Mouse (Mus musculus) thymus, postnatal 4 days (tissue): ENCODE results near the gene Hist1h1d.
"Not testable (repeated sequence)": the region's sequence is repeated elsewhere in the genome, so short reads cannot be mapped to it uniquely, and the experiment has no call there.

Experiments used
- DNase-seq: peaks from one replicate; pipeline ENCODE4 v3.0.0; 2021

Gene Hist1h1d

DNA sequence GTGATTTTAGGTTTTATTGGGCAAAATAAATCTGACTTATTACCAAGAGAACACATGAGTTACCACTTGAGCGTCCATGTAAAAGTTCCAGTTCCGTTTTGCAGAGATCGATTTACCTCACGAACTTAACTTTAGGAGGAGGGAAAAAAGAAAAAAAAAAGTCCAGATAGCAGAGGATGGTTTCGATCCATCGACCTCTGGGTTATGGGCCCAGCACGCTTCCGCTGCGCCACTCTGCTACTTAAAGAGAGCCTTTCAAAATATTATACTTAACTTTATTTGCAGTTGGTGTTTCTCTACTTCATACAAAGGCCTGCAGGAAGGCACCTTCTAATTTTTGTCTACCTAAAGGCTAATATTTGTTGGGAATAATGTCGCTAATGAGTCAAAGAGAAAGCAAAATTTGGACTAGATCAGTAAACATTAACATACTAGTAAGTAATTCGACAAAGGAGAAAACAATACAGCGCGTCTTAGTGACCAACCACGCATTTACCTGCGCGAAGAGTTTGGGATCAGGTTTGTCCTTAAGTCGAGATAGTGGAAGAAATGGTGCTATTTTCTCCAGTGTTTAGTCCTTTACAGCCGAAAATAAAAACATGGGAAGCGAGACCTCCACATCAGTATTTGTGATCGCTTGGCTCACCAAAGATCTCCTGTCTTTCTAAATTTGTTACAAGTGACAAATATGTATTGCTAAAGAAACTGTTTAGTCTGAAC lies 22.7 kb upstream of the Hist1h1d start:
- DNase-seq, result peak; percentile 73

DNA sequence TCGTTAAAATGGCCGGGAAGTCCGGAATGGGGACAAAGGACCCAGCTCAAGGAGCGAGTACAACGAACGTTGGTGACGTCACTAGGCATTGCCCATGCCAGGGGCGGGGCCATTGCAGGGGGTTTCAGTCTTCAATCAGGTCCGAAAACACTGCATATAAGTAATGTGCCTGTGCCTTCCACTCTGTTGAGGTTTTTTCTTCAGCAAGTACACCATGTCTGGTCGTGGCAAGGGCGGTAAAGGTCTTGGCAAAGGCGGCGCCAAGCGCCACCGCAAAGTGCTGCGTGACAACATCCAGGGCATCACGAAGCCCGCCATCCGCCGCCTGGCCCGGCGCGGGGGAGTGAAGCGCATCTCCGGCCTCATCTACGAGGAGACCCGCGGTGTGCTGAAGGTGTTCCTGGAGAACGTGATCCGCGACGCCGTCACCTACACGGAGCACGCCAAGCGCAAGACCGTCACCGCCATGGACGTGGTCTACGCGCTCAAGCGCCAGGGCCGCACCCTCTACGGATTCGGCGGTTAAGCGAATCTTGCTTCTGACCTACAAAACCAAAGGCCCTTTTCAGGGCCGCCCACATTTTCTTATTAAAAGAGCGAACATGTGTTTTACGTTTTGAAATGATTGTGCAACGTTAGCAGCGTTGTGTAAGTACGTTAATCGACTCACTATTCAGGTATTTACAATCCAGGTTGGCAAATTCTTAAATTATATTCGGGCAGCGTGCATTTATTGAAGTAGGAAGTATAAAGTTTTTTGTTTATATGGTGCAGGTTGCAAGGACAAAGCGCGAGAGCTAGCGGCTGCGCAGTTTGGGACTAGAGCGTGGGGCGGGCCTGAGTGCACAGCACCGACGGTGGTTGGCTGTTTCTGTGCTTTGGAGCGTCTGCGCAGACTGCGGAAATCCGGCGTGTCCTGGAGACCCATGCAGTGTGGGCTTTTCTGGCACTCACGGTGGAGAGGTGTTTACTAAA lies 21.9 kb upstream of the Hist1h1d start, which contains the start of gene Hist1h4h:
TSS of gene Hist1h4h (plus strand) at position 150 of the 975 bp plus-strand sequence.
- DNase-seq, result peak; percentile 95

DNA sequence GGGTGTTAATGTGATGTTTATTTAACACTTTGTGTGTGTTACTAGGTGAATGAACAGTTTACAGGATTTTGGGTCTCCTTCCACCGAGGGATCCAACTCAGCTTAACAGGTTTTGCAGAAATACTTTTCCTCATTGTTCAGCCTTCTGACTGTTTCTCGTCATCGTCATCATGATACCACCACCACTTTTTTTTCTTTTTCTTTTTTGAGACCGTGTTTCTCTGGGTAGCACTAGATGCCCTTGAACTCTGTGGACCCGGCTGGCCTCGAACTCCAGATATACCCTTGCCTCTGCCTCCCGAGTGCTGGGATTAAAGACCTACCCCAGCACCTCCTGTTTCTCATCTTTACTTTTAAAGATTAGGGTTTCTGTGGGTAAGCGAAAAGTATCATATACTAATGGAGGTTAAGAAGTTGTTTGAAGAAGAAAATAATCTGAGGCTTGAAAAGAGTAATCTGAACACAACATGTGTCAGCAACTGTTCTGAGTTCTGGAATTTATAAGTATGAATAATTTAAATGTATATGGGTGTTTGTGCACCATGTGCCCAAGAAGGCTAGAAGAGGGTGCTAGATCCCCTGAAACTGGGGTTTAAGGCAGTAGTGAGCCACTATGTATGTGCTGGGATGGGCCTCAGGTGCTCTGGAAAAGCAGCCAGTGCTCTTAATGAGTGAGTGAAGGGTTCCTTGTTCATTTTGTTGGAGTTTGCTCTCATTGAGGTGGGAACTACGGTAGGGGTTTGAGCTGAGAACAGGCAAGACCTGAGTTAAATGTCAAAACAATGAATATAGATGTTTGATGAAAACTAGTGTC lies 20.6 kb upstream of the Hist1h1d start:
- peak; percentile 45 for DNase-seq

- peak; percentile 72 for DNase-seq
Observed at GRCm38 (mm10) chr13:23533560-23534367, 19.3 kb upstream of the Hist1h1d start, which contains the start of gene Hist1h2af. TSS of gene Hist1h2af (plus strand) at chr13:23533906.

GRCm38 (mm10) chr13:23534368-23535131 lies 18.5 kb upstream of the Hist1h1d start:
- DNase-seq, result no peak

DNA sequence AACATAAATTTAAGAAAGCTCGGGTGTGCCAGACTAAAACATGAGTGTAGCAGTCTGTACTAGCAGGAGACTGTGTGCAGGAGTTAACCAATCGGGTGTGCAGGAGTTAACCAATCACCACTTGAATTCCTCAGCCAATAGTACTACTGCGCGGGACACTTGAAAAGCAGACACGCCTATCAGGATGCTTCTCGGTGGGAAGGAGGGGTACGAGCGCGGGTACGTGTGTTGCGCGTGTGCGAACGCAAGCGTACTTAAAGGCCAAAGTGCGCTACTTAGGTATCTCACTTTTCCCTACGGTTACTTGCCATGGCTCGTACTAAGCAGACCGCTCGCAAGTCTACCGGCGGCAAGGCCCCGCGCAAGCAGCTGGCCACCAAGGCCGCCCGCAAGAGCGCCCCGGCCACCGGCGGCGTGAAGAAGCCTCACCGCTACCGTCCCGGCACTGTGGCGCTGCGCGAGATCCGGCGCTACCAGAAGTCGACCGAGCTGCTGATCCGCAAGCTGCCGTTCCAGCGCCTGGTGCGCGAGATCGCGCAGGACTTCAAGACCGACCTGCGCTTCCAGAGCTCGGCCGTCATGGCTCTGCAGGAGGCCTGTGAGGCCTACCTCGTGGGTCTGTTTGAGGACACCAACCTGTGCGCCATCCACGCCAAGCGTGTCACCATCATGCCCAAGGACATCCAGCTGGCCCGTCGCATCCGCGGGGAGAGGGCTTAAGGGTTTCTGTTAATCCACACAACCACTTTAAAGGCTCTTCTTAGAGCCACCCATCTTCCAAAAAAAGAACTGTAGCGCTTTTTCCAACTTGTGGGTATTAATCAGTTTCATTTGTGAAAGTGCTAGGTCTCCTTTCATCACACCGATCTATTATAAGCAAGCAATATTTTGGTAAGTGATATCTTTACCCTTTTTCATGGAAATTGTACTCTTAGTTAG lies 17.7 kb upstream of the Hist1h1d start, which contains the start of gene Hist1h3g:
TSS of gene Hist1h3g (plus strand) at position 286 of the 939 bp plus-strand sequence.
- DNase-seq, result peak; percentile 90

GRCm38 (mm10) chr13:23536076-23536822 lies 16.8 kb upstream of the Hist1h1d start:
- DNase-seq, result no peak

DNA sequence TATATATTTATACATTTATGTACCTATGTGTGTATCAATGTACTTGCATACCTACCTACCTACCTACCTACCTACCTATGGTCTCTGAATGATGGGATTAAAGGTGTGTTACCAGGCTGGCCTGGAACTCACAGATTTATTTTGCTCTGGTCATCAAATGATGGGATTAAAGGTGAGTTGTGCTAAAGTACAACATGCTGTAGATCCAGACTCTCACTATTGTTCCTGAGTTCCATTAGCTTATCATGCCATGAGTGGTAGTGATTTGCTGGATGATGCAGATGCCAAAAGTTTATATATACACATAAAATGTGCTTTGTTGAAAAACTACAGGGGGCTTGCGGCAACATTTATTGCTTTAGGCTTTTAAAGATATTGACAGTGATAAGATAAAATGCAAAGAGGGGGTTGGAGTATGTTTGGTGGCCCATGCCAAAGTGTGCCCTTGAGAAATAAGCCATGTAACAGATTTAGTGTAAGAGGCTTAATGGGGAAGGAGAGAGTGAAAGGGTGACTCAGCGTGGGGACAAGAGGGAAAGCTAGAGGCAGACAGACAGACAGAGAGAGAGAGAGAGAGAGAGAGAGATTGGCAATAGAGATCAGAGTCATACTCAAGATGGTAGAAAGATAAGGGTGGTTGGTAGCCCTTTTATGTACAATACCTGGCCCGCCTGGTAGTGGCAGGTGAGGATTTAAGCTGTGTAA lies 15.9 kb upstream of the Hist1h1d start:
- no peak for DNase-seq

- DNase-seq, result no peak
Observed at GRCm38 (mm10) chr13:23538249-23538648, 14.8 kb upstream of the Hist1h1d start.

- not testable (repeated sequence) for DNase-seq
Observed at GRCm38 (mm10) chr13:23539821-23540220, 13.2 kb upstream of the Hist1h1d start.

DNA sequence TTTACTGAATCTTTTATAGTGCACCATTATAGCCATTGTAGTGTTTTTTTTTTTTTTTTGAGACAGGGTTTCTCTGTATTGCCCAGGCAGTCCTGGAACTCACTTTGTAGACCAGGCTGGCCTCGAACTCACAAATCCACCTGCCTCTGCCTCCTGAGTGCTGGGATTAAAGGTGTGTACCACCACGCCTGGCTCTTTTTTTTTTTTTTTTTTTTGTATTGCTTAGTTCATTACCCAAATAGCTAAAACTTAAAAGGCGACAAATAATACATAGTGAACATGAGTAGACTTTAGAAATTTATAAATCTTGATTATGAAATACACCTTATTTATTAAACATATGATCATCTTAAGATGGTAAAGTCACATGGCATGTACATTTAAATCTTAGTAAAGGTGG lies 11.6 kb upstream of the Hist1h1d start:
- DNase-seq, result no peak

DNA sequence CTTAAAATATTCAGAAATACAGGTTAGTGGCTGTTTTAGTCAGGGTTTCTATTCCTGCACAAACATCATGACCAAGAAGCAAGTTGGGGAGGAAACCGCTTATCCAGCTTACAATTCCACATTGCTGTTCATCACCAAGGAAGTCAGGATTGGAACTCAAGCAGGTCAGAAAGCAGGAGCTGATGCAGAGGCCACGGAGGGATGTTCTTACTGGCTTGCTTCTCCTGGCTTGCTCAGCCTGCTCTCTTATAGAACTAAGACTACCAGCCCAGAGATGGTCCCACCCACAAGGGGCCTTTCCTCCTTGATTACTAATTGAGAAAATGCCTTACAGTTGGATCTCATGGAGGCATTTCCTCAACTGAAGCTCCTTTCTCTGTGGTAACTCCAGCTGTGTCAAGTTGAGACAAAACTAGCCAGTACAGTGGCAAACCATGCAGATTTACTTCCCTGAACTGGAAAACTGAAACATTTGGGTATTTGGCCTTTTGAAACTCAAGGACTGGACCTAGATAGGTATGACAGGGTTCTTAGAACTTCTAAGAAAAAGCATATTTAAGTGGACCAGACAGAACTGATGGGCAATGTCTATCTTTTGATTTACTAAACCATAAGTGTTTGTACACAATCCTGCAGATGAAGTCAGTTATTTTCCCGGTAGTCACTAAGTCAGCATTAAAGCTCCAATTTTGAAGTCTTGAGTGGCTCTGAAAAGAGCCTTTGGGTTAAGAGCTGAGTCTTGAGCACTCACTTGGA lies 10.7 kb upstream of the Hist1h1d start:
- DNase-seq, result not testable (repeated sequence)

- peak; percentile 69 for DNase-seq
Observed at GRCm38 (mm10) chr13:23542999-23543607, 10.0 kb upstream of the Hist1h1d start, which contains the start of gene Hist1h2bh. TSS of gene Hist1h2bh (minus strand) at chr13:23543392.

DNA sequence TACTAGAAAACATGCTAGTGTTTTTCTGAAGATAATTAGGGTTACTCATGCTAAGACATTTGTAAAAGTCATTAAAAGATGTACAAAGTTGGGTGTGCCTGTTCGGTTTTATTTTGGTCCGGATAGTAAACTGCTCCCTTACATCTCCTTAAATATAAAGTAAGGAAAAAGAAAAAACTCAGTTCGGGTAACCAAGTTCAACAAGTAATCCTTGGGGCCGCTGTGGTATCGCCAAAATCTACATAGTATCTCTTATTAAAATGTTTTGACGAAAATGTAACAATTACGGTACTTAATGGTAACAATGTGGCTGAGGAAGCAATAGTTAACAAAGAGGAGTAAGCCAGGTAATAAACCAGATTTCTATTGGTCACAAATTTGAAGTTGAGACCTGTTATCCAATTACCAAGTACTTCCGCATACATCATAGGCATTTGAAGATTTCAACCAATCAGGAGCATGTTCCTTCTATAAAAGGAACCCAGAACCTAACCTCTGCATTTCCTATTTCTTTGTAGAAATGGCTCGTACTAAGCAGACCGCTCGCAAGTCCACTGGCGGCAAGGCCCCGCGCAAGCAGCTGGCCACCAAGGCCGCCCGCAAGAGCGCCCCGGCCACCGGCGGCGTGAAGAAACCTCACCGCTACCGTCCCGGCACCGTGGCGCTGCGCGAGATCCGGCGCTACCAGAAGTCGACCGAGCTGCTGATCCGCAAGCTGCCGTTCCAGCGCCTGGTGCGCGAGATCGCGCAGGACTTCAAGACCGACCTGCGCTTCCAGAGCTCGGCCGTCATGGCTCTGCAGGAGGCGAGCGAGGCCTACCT lies 8.9 kb upstream of the Hist1h1d start, which contains the start of gene Hist1h3f:
TSS of gene Hist1h3f (plus strand) at position 88 of the 822 bp plus-strand sequence.
- peak; percentile 76 for DNase-seq

DNA sequence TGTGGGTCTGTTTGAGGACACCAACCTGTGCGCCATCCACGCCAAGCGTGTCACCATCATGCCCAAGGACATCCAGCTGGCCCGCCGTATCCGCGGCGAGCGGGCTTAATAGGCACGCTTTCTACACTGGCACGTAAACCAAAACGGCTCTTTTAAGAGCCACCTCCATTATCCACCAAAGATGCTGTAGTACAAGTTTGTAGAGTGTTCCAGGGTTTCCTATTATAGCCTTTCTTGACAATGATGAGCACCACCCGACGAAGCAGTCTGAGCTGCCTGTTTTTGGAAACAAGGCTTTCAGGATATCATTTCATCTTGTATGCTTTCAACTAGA lies 8.3 kb upstream of the Hist1h1d start:
- DNase-seq, result peak; percentile 45

GRCm38 (mm10) chr13:23546694-23547093 lies 6.4 kb upstream of the Hist1h1d start:
- DNase-seq, result no peak
